Mouse (Mus musculus) cortical plate, adult 2 months (tissue): Measurements from ENCODE around the gene Lama5. TPM values are rescaled to one million over a fixed set of nuclear protein-coding genes. Genes with fewer than 3 reads are reported as not detected.
"Not testable (repeated sequence)": the region's sequence is repeated elsewhere in the genome, so short reads cannot be mapped to it uniquely, and the experiment has no call there.

Experiments used
- H3K27ac ChIP-seq: fragments of 200-500 bp; 2 replicates; pipeline ENCODE4 v1.5.1; 2012; ENCODE audit warnings: low read length, control low read depth, inconsistent platforms; ENCODE audit not compliant: insufficient read depth
- H3K4me1 ChIP-seq: fragments of 200-500 bp; 2 replicates; pipeline ENCODE4 v1.6.1; 2011; ENCODE audit warnings: low read length; ENCODE audit not compliant: control insufficient read depth, insufficient read depth
- H3K4me3 ChIP-seq: fragments of 200-500 bp; 2 replicates; pipeline ENCODE4 v1.5.1; 2011; ENCODE audit warnings: mild to moderate bottlenecking, low read length, control low read depth; ENCODE audit not compliant: insufficient read depth
- CTCF ChIP-seq: fragments of 200-500 bp; IDR thresholded peaks from 2 replicates; pipeline ENCODE4 v1.5.1; 2011; ENCODE audit warnings: mild to moderate bottlenecking, control low read depth, low read length; ENCODE audit not compliant: insufficient read depth; ENCODE audit errors: extremely low read depth
- POLR2A ChIP-seq: fragments of 200-500 bp; IDR thresholded peaks from 2 replicates; pipeline ENCODE4 v1.6.1; 2011; ENCODE audit warnings: mild to moderate bottlenecking, low read length, control low read depth; ENCODE audit not compliant: insufficient read depth; ENCODE audit errors: extremely low read depth
- polyA plus RNA-seq: library from polyadenylated mRNA; depleted of rRNA; stranded (reverse); fragments of >200 nt; gene quantifications from 2 replicates; pipeline ENCODE4 v1.2.3, GENCODE M21; 2012

Gene Lama5
- polyA plus RNA-seq, 1 experiment, result 6.0 TPM

- TF ChIP-seq POLR2A, result no peak
- no peak for TF ChIP-seq CTCF
- no peak overlapping the region for H3K4me3 ChIP-seq
- H3K4me1 ChIP-seq, result peaks cover 3% of the 10 kb centered on the region; the same call in 1 of the 2 replicates
- no peak overlapping the region for H3K27ac ChIP-seq
These were observed 41.5 kb downstream of the Lama5 start for GRCm38 (mm10) chr2:180184011-180184751.

GRCm38 (mm10) chr2:180181542-180181941, 44.1 kb downstream of the Lama5 start:
- TF ChIP-seq POLR2A (no peak), CTCF (no peak)
- no peak overlapping the region for H3K4me3 ChIP-seq
- no peaks in the 10 kb centered on the region for H3K4me1 ChIP-seq
- no peak overlapping the region for H3K27ac ChIP-seq

- Histone ChIP-seq H3K4me3 (no peak overlapping the region), H3K4me1 (peaks cover 11% of the 10 kb centered on the region), H3K27ac (no peak overlapping the region)
- TF ChIP-seq POLR2A, result no peak
- TF ChIP-seq CTCF, result no peak
These were observed 49.9 kb downstream of the Lama5 start for GRCm38 (mm10) chr2:180175725-180176124.

- no peak for TF ChIP-seq CTCF
- no peak for TF ChIP-seq POLR2A
- peaks cover 11% of the 10 kb centered on the region for H3K4me1 ChIP-seq
- H3K27ac ChIP-seq, result no peak overlapping the region
- H3K4me3 ChIP-seq, result no peak overlapping the region; the same call in 1 of the 2 replicates
These were observed 51.5 kb downstream of the Lama5 start for GRCm38 (mm10) chr2:180174121-180174520.

- Histone ChIP-seq H3K4me3 (peak overlapping the region; percentile 77; the same call in 1 of the 2 replicates), H3K4me1 (peaks cover 11% of the 10 kb centered on the region)
- H3K27ac ChIP-seq, result not testable (repeated sequence)
These were observed 51.9 kb downstream of the Lama5 start for GRCm38 (mm10) chr2:180173711-180174110.

GRCm38 (mm10) chr2:180173163-180173562, 52.5 kb downstream of the Lama5 start:
- Histone ChIP-seq H3K4me3 (peak overlapping the region; percentile 77; the same call in 1 of the 2 replicates), H3K27ac (no peak overlapping the region), H3K4me1 (peaks cover 11% of the 10 kb centered on the region)
- TF ChIP-seq POLR2A (no peak), CTCF (no peak)

GRCm38 (mm10) chr2:180172152-180172551, 53.5 kb downstream of the Lama5 start:
- Histone ChIP-seq H3K4me1 (peaks cover 11% of the 10 kb centered on the region), H3K27ac (no peak overlapping the region), H3K4me3 (peak overlapping the region; percentile 77)
- TF ChIP-seq CTCF (no peak), POLR2A (no peak)

GRCm38 (mm10) chr2:180171522-180172070, 54.1 kb downstream of the Lama5 start:
- peak overlapping the region; percentile 77 for H3K4me3 ChIP-seq
- H3K4me1 ChIP-seq, result peaks cover 11% of the 10 kb centered on the region
- H3K27ac ChIP-seq, result peak overlapping the region; percentile 67
- TF ChIP-seq POLR2A, result peak; percentile 37; the same call in 1 of the 2 replicates
- no peak for TF ChIP-seq CTCF

- peak within 1 kb of the TSS; percentile 67 for H3K27ac ChIP-seq
- H3K4me3 ChIP-seq, result peak within 1 kb of the TSS; percentile 77
- peak; percentile 30; the same call in 1 of the 2 replicates for TF ChIP-seq POLR2A
- TF ChIP-seq CTCF, result peak; percentile 55
- H3K4me1 ChIP-seq, result peaks cover 11% of the 10 kb centered on the region
These were observed 54.7 kb downstream of the Lama5 start, which contains the start of gene Adrm1 for GRCm38 (mm10) chr2:180170806-180171521. Gene Adrm1 (plus strand): TSS chr2:180171485.

- TF ChIP-seq CTCF, result no peak
- no peak for TF ChIP-seq POLR2A
These were observed 55.4 kb downstream of the Lama5 start for GRCm38 (mm10) chr2:180170151-180170805.

More at GRCm38 (mm10) chr2:180170151-180170805, 55.4 kb downstream of the Lama5 start:
- no peak overlapping the region for H3K27ac ChIP-seq
- no peak overlapping the region for H3K4me3 ChIP-seq
- H3K4me1 ChIP-seq, result peaks cover 12% of the 10 kb centered on the region
